Mouse (Mus musculus): ENCODE measurements around the gene B2m. TPM values are rescaled to one million over a fixed set of nuclear protein-coding genes. Genes with fewer than 3 reads are reported as not detected.

The B2m gene
- polyA plus RNA-seq, 1 experiment from 2014 or later, result 221 TPM

- Histone ChIP-seq H3K36me3 (ENCODE audit: insufficient read depth, low read length) (no peaks in the 10 kb centered on the region), H3K9ac (replicated peaks; ENCODE audit: low read length) (no peak overlapping the region), H3K4me2 (replicated peaks; ENCODE audit: low read depth, low read length) (peak overlapping the region; percentile 81; the same call in 1 of the 2 replicates), H3K27me3 (ENCODE audit: insufficient read depth, low read length) (no peaks in the 10 kb centered on the region), H3K27ac (ENCODE audit: low read length) (no peak overlapping the region), H3K9me3 (ENCODE audit: low read length) (no peaks in the 10 kb centered on the region), H3K4me1 (ENCODE audit: insufficient read depth, low read length) (peaks cover 3% of the 10 kb centered on the region; the same call in 1 of the 2 replicates), H3K4me3 (ENCODE audit: low read length) (no peak overlapping the region; the same call in 1 of the 2 replicates)
- WGBS, result 89% methylated on average over 6 of the region's 6 CpGs
- ATAC-seq (ENCODE audit: low FRiP score, low TSS enrichment), result no peak
These were observed 1.8 kb downstream of the B2m start for GRCm38 (mm10) chr2:122149316-122149715.

- 91% methylated on average over 3 of the region's 3 CpGs for WGBS
- no peak overlapping the region for H3K9ac ChIP-seq (replicated peaks; ENCODE audit: low read length)
- H3K27ac ChIP-seq (ENCODE audit: low read length), result no peak overlapping the region
- ATAC-seq (ENCODE audit: low FRiP score, low TSS enrichment), result no peak
- no peaks in the 10 kb centered on the region for H3K36me3 ChIP-seq (ENCODE audit: insufficient read depth, low read length)
- H3K4me3 ChIP-seq (ENCODE audit: low read length), result no peak overlapping the region
- no peak overlapping the region for H3K4me2 ChIP-seq (replicated peaks; ENCODE audit: low read depth, low read length)
- no peaks in the 10 kb centered on the region for H3K27me3 ChIP-seq (ENCODE audit: insufficient read depth, low read length)
- no peaks in the 10 kb centered on the region for H3K9me3 ChIP-seq (ENCODE audit: low read length)
- peaks cover 3% of the 10 kb centered on the region; the same call in 1 of the 2 replicates for H3K4me1 ChIP-seq (ENCODE audit: insufficient read depth, low read length)
These were observed 2.2 kb downstream of the B2m start for GRCm38 (mm10) chr2:122149716-122150115.

- WGBS, result 88% methylated on average over 1 of the region's 1 CpGs
- no peaks in the 10 kb centered on the region for H3K27me3 ChIP-seq (ENCODE audit: insufficient read depth, low read length)
- no peak overlapping the region for H3K9ac ChIP-seq (replicated peaks; ENCODE audit: low read length)
These were observed 3.7 kb downstream of the B2m start for GRCm38 (mm10) chr2:122151221-122151620.

GRCm38 (mm10) chr2:122152850-122153249 lies 5.4 kb downstream of the B2m start:
- Histone ChIP-seq H3K9ac (replicated peaks; ENCODE audit: low read length) (no peak overlapping the region), H3K27ac (ENCODE audit: low read length) (no peak overlapping the region), H3K4me2 (replicated peaks; ENCODE audit: low read depth, low read length) (no peak overlapping the region), H3K9me3 (ENCODE audit: low read length) (no peaks in the 10 kb centered on the region), H3K36me3 (ENCODE audit: insufficient read depth, low read length) (no peaks in the 10 kb centered on the region), H3K27me3 (ENCODE audit: insufficient read depth, low read length) (no peaks in the 10 kb centered on the region), H3K4me1 (ENCODE audit: insufficient read depth, low read length) (no peaks in the 10 kb centered on the region; the same call in 1 of the 2 replicates), H3K4me3 (ENCODE audit: low read length) (no peak overlapping the region)
- WGBS, result 72% methylated on average over 3 of the region's 3 CpGs
- ATAC-seq (ENCODE audit: low FRiP score, low TSS enrichment), result no peak

More at GRCm38 (mm10) chr2:122151221-122151620, 3.7 kb downstream of the B2m start:
- peaks cover 3% of the 10 kb centered on the region; the same call in 1 of the 2 replicates for H3K4me1 ChIP-seq (ENCODE audit: insufficient read depth, low read length)
- H3K36me3 ChIP-seq (ENCODE audit: insufficient read depth, low read length), result no peaks in the 10 kb centered on the region
- no peaks in the 10 kb centered on the region for H3K9me3 ChIP-seq (ENCODE audit: low read length)
- no peak overlapping the region for H3K27ac ChIP-seq (ENCODE audit: low read length)
- H3K4me2 ChIP-seq (replicated peaks; ENCODE audit: low read depth, low read length), result no peak overlapping the region
- H3K4me3 ChIP-seq (ENCODE audit: low read length), result no peak overlapping the region
- ATAC-seq (ENCODE audit: low FRiP score, low TSS enrichment), result no peak

- no peak overlapping the region for H3K4me2 ChIP-seq (replicated peaks; ENCODE audit: low read depth, low read length)
- whole genome bisulfite sequencing, result 91% methylated on average over 6 of the region's 7 CpGs
- H3K9me3 ChIP-seq (ENCODE audit: low read length), result no peaks in the 10 kb centered on the region
- no peaks in the 10 kb centered on the region for H3K27me3 ChIP-seq (ENCODE audit: insufficient read depth, low read length)
- H3K4me1 ChIP-seq (ENCODE audit: insufficient read depth, low read length), result no peaks in the 10 kb centered on the region; the same call in 1 of the 2 replicates
- ATAC-seq (ENCODE audit: low FRiP score, low TSS enrichment), result no peak
- H3K27ac ChIP-seq (ENCODE audit: low read length), result no peak overlapping the region
- no peak overlapping the region for H3K9ac ChIP-seq (replicated peaks; ENCODE audit: low read length)
- no peaks in the 10 kb centered on the region for H3K36me3 ChIP-seq (ENCODE audit: insufficient read depth, low read length)
- no peak overlapping the region for H3K4me3 ChIP-seq (ENCODE audit: low read length)
These were observed 6.3 kb downstream of the B2m start for GRCm38 (mm10) chr2:122153681-122154365.

GRCm38 (mm10) chr2:122154479-122154878 lies 7.0 kb downstream of the B2m start:
- WGBS, result 94% methylated on average over 2 of the region's 2 CpGs
- no peaks in the 10 kb centered on the region for H3K27me3 ChIP-seq (ENCODE audit: insufficient read depth, low read length)
- no peak for ATAC-seq (ENCODE audit: low FRiP score, low TSS enrichment)
- H3K36me3 ChIP-seq (ENCODE audit: insufficient read depth, low read length), result no peaks in the 10 kb centered on the region
- no peak overlapping the region for H3K4me2 ChIP-seq (replicated peaks; ENCODE audit: low read depth, low read length)
- no peak overlapping the region for H3K27ac ChIP-seq (ENCODE audit: low read length)
- H3K4me3 ChIP-seq (ENCODE audit: low read length), result no peak overlapping the region
- no peaks in the 10 kb centered on the region for H3K4me1 ChIP-seq (ENCODE audit: insufficient read depth, low read length)
- no peak overlapping the region for H3K9ac ChIP-seq (replicated peaks; ENCODE audit: low read length)
- no peaks in the 10 kb centered on the region for H3K9me3 ChIP-seq (ENCODE audit: low read length)

- H3K27me3 ChIP-seq (ENCODE audit: insufficient read depth, low read length), result no peaks in the 10 kb centered on the region
- no peak overlapping the region for H3K4me2 ChIP-seq (replicated peaks; ENCODE audit: low read depth, low read length)
- H3K4me1 ChIP-seq (ENCODE audit: insufficient read depth, low read length), result no peaks in the 10 kb centered on the region
- H3K4me3 ChIP-seq (ENCODE audit: low read length), result no peak overlapping the region
- no peak overlapping the region for H3K27ac ChIP-seq (ENCODE audit: low read length)
- 74% methylated on average over 2 of the region's 2 CpGs for WGBS
- H3K9ac ChIP-seq (replicated peaks; ENCODE audit: low read length), result no peak overlapping the region
- H3K9me3 ChIP-seq (ENCODE audit: low read length), result no peaks in the 10 kb centered on the region
- no peaks in the 10 kb centered on the region for H3K36me3 ChIP-seq (ENCODE audit: insufficient read depth, low read length)
- no peak for ATAC-seq (ENCODE audit: low FRiP score, low TSS enrichment)
These were observed 7.8 kb downstream of the B2m start for GRCm38 (mm10) chr2:122155292-122155691.

GRCm38 (mm10) chr2:122156051-122156700 lies 8.7 kb downstream of the B2m start:
- no peak overlapping the region for H3K9ac ChIP-seq (replicated peaks; ENCODE audit: low read length)
- H3K27me3 ChIP-seq (ENCODE audit: insufficient read depth, low read length), result no peaks in the 10 kb centered on the region
- no peak for ATAC-seq (ENCODE audit: low FRiP score, low TSS enrichment)
- no peak overlapping the region for H3K4me2 ChIP-seq (replicated peaks; ENCODE audit: low read depth, low read length)
- H3K9me3 ChIP-seq (ENCODE audit: low read length), result no peaks in the 10 kb centered on the region
- peaks cover under 1% of the 10 kb centered on the region for H3K4me1 ChIP-seq (ENCODE audit: insufficient read depth, low read length)
- H3K4me3 ChIP-seq (ENCODE audit: low read length), result no peak overlapping the region
- WGBS, result 92% methylated on average over 4 of the region's 4 CpGs
- no peak overlapping the region for H3K27ac ChIP-seq (ENCODE audit: low read length)
- H3K36me3 ChIP-seq (ENCODE audit: insufficient read depth, low read length), result no peaks in the 10 kb centered on the region

- no peak overlapping the region for H3K4me3 ChIP-seq (ENCODE audit: low read length)
- no peaks in the 10 kb centered on the region for H3K9me3 ChIP-seq (ENCODE audit: low read length)
- H3K36me3 ChIP-seq (ENCODE audit: insufficient read depth, low read length), result no peaks in the 10 kb centered on the region
- H3K9ac ChIP-seq (replicated peaks; ENCODE audit: low read length), result no peak overlapping the region
- H3K4me1 ChIP-seq (ENCODE audit: insufficient read depth, low read length), result peaks cover 8% of the 10 kb centered on the region
- no peak for ATAC-seq (ENCODE audit: low FRiP score, low TSS enrichment)
- H3K27me3 ChIP-seq (ENCODE audit: insufficient read depth, low read length), result no peaks in the 10 kb centered on the region
- H3K27ac ChIP-seq (ENCODE audit: low read length), result no peak overlapping the region
- H3K4me2 ChIP-seq (replicated peaks; ENCODE audit: low read depth, low read length), result no peak overlapping the region
These were observed 10.1 kb downstream of the B2m start for GRCm38 (mm10) chr2:122157561-122157960.

- Histone ChIP-seq H3K9ac (replicated peaks; ENCODE audit: low read length) (no peak overlapping the region), H3K4me2 (replicated peaks; ENCODE audit: low read depth, low read length) (no peak overlapping the region), H3K36me3 (ENCODE audit: insufficient read depth, low read length) (no peaks in the 10 kb centered on the region), H3K27me3 (ENCODE audit: insufficient read depth, low read length) (no peaks in the 10 kb centered on the region), H3K4me1 (ENCODE audit: insufficient read depth, low read length) (peaks cover 8% of the 10 kb centered on the region), H3K4me3 (ENCODE audit: low read length) (no peak overlapping the region), H3K9me3 (ENCODE audit: low read length) (no peaks in the 10 kb centered on the region), H3K27ac (ENCODE audit: low read length) (no peak overlapping the region)
- no peak for ATAC-seq (ENCODE audit: low FRiP score, low TSS enrichment)
- 61% methylated on average over 6 of the region's 6 CpGs for WGBS
These were observed 10.9 kb downstream of the B2m start for GRCm38 (mm10) chr2:122158362-122158802.

Data from kidney, embryonic 16.5 days (tissue).